ENCODE assay signal across 8 mouse cellular contexts in genomic region chr11:119916102-119916790, GRCm38 (mm10). TPM values are rescaled to one million over a fixed set of nuclear protein-coding genes. Genes with fewer than 3 reads are reported as not detected.
A peak's percentile ranks its signal among the peaks of the same experiment; 100 is the strongest.
DNase-seq lines count a peak whose midpoint lies in the region; ATAC-seq and TF ChIP-seq lines count a peak whose summit lies in the region.

No protein-coding gene starts in this region.

- peaks cover 36% of the 10 kb centered on the region for H3K4me1 ChIP-seq in liver, embryonic 13.5 days (replicated peaks)
- H3K4me1 ChIP-seq in forebrain, postnatal 0 days (ENCODE audit: insufficient read depth), result peaks cover 15% of the 10 kb centered on the region
- H3K4me1 ChIP-seq in forebrain, embryonic 15.5 days, result peaks cover 30% of the 10 kb centered on the region

- H3K4me2 ChIP-seq in liver, embryonic 13.5 days, result peak overlapping the region; percentile 93
- H3K4me2 ChIP-seq in forebrain, postnatal 0 days (ENCODE audit: low read depth), result no peak overlapping the region
- no peak overlapping the region for H3K4me2 ChIP-seq in forebrain, embryonic 15.5 days (replicated peaks)

- no peak for TF ChIP-seq CTCF in forebrain, postnatal 0 days (IDR thresholded peaks at IDR 0.05; ENCODE audit: low read depth)

- no peaks in the 10 kb centered on the region for H3K9me3 ChIP-seq in liver, embryonic 13.5 days (replicated peaks)
- H3K9me3 ChIP-seq in forebrain, postnatal 0 days (ENCODE audit: low read length), result no peaks in the 10 kb centered on the region
- no peaks in the 10 kb centered on the region for H3K9me3 ChIP-seq in forebrain, embryonic 15.5 days

- peak; percentile 51 for DNase-seq in cerebellum, adult 11-12 months
- no peak for DNase-seq in cerebellum, adult 8-10 months
- peak; percentile 78 for DNase-seq in adrenal gland, postnatal 14 days
- peak; percentile 54 for DNase-seq in heart, postnatal 25 days (ENCODE audit: low spot score)
- DNase-seq in liver, embryonic 13.5 days, result no peak
- no peak for DNase-seq in forebrain, postnatal 0 days
- DNase-seq in natural killer cell, adult 2 months (ENCODE audit: low spot score in 2 of 2), result no peak

- 77% methylated on average over 15 of the region's 15 CpGs for WGBS in liver, embryonic 13.5 days (ENCODE audit: insufficient replicate concordance)
- 90% methylated on average over 15 of the region's 15 CpGs for WGBS in forebrain, postnatal 0 days
- WGBS in forebrain, embryonic 15.5 days, result 89% methylated on average over 15 of the region's 15 CpGs

- no peaks in the 10 kb centered on the region for H3K27me3 ChIP-seq in liver, embryonic 13.5 days
- H3K27me3 ChIP-seq in forebrain, postnatal 0 days (ENCODE audit: insufficient read depth, low read length), result no peaks in the 10 kb centered on the region
- H3K27me3 ChIP-seq in forebrain, embryonic 15.5 days, result no peaks in the 10 kb centered on the region

- intact Hi-C loops in heart, postnatal 25 days (cut with DNase I), result no loop called here

- peaks cover 42% of the 10 kb centered on the region for H3K36me3 ChIP-seq in liver, embryonic 13.5 days
- peaks cover 29% of the 10 kb centered on the region for H3K36me3 ChIP-seq in forebrain, postnatal 0 days (ENCODE audit: insufficient read depth)
- peaks cover 27% of the 10 kb centered on the region for H3K36me3 ChIP-seq in forebrain, embryonic 15.5 days

- H3K4me3 ChIP-seq in liver, embryonic 13.5 days (replicated peaks), result no peak overlapping the region
- no peak overlapping the region for H3K4me3 ChIP-seq in forebrain, postnatal 0 days (ENCODE audit: low read depth, low read length)
- no peak overlapping the region for H3K4me3 ChIP-seq in forebrain, embryonic 15.5 days

- peak overlapping the region; percentile 23; the same call in 1 of the 2 replicates for H3K27ac ChIP-seq in liver, embryonic 13.5 days
- H3K27ac ChIP-seq in forebrain, postnatal 0 days (ENCODE audit: low read depth, low read length), result no peak overlapping the region
- no peak overlapping the region for H3K27ac ChIP-seq in forebrain, embryonic 15.5 days (replicated peaks)

- no peak overlapping the region for H3K9ac ChIP-seq in liver, embryonic 13.5 days
- no peak overlapping the region for H3K9ac ChIP-seq in forebrain, postnatal 0 days
- no peak overlapping the region for H3K9ac ChIP-seq in forebrain, embryonic 15.5 days (replicated peaks)

- no peak for ATAC-seq in liver, embryonic 13.5 days (ENCODE audit: low read depth)
- no peak for ATAC-seq in forebrain, postnatal 0 days
- no peak for ATAC-seq in forebrain, embryonic 15.5 days (replicated peaks)

RNA-seq across cellular contexts. Expression of gene Chmp6, which starts 3.0 kb away (rescaled TPM):
- 31.0 and 37.3 TPM in 2 replicates for total RNA-seq in adrenal gland, postnatal 14 days (2021)
- 10 to 100 TPM; 29.5 to 30.4 TPM for total RNA-seq in heart, postnatal 25 days (2021)
- 37.4 and 37.6 TPM in 2 replicates for polyA plus RNA-seq in liver, embryonic 13.5 days (2015; fragmentation: Nextera tagmentation; extraction: Ambion mirVana)
- 91.1 and 91.9 TPM in 2 replicates for total RNA-seq in forebrain, postnatal 0 days (2014; rRNA removed)
- polyA plus RNA-seq in forebrain, postnatal 0 days (2015; fragmentation: Nextera tagmentation; extraction: Ambion mirVana), result 102 and 105 TPM in 2 replicates
- polyA plus RNA-seq in forebrain, embryonic 15.5 days (2015; fragmentation: Nextera tagmentation; extraction: Ambion mirVana), result 94.2 and 95.7 TPM in 2 replicates

RNA-seq across cellular contexts. Expression of gene Baiap2, which starts 26.3 kb away (rescaled TPM):
- 20.8 TPM in 2 replicates for total RNA-seq in adrenal gland, postnatal 14 days (2021)
- 1 to 10 TPM; 7.1 to 8.0 TPM for total RNA-seq in heart, postnatal 25 days (2021)
- polyA plus RNA-seq in liver, embryonic 13.5 days (2015; fragmentation: Nextera tagmentation; extraction: Ambion mirVana), result 5.1 and 5.5 TPM in 2 replicates
- 42.3 and 52.0 TPM in 2 replicates for total RNA-seq in forebrain, postnatal 0 days (2014; rRNA removed)
- 31.1 and 36.6 TPM in 2 replicates for polyA plus RNA-seq in forebrain, postnatal 0 days (2015; fragmentation: Nextera tagmentation; extraction: Ambion mirVana)
- 28.1 and 34.0 TPM in 2 replicates for polyA plus RNA-seq in forebrain, embryonic 15.5 days (2015; fragmentation: Nextera tagmentation; extraction: Ambion mirVana)

Comparison
In these comparisons a context has a peak if more than half of its experiments do, and no peak if none do; other contexts are left out.
1. DNase-seq: peak in cerebellum, adult 11-12 months (single experiment), adrenal gland, postnatal 14 days (single experiment) and heart, postnatal 25 days (single experiment); none in cerebellum, adult 8-10 months (single experiment), liver, embryonic 13.5 days (single experiment), forebrain, postnatal 0 days (single experiment) and natural killer cell, adult 2 months (0 of 2).